Mouse (Mus musculus) spleen, adult 2 months (tissue): ENCODE measurements around the gene Tmem121.

ENCODE experiments used
- CTCF ChIP-seq: fragments of 200-500 bp; IDR thresholded peaks from 2 replicates; pipeline ENCODE4 v1.5.1; 2011; ENCODE audit warnings: mild to moderate bottlenecking, inconsistent platforms; ENCODE audit not compliant: insufficient read depth, insufficient read length, insufficient replicate concordance; ENCODE audit errors: extremely low read depth
- POLR2A ChIP-seq: fragments of 200-500 bp; IDR thresholded peaks from 2 replicates; pipeline ENCODE4 v1.6.1; 2011; ENCODE audit warnings: low read depth, low read length, inconsistent platforms

GRCm38 (mm10) chr12:113193423-113193822, 7.7 kb downstream of the Tmem121 start:
- TF ChIP-seq POLR2A, result no peak
- TF ChIP-seq CTCF, result no peak
